Mouse (Mus musculus): ENCODE data around the gene Zfp292.

GRCm38 (mm10) chr4:34906151-34906550, 23.4 kb upstream of the Zfp292 start:
- no peak for TF ChIP-seq TAL1 (IDR thresholded peaks at IDR 0.05; ENCODE audit: low read length)
- TF ChIP-seq GATA1 (IDR thresholded peaks at IDR 0.05; ENCODE audit: low read length): no peak

Data from erythroblast, embryonic 14.5 days (primary cell).